Mouse (Mus musculus) C2C12 (cell line): ENCODE results near the gene Dgkd. TPM values are rescaled to one million over a fixed set of nuclear protein-coding genes. Genes with fewer than 3 reads are reported as not detected.

Experiments used
- H3K27me3 ChIP-seq: one replicate; pipeline ENCODE4 v1.6.1; 2011; ENCODE audit not compliant: control insufficient read depth, insufficient read depth, insufficient read length
- H3K36me3 ChIP-seq: one replicate; pipeline ENCODE4 v1.6.1; 2011; ENCODE audit not compliant: control insufficient read depth, insufficient read depth
- H3K4me3 ChIP-seq: one replicate; pipeline ENCODE4 v1.5.1; 2011; ENCODE audit warnings: mild to moderate bottlenecking, control low read depth; ENCODE audit not compliant: poor library complexity, insufficient read depth, severe bottlenecking
- H3K79me2 ChIP-seq: one replicate; pipeline ENCODE4 v1.6.1; 2011; ENCODE audit not compliant: control insufficient read depth, insufficient read depth
- H3K79me3 ChIP-seq: one replicate; pipeline ENCODE4 v1.6.1; 2011; ENCODE audit warnings: low read depth, control low read depth
- H3ac ChIP-seq: one replicate; pipeline ENCODE3; 2011; ENCODE audit warnings: low read depth; ENCODE audit not compliant: control insufficient read depth, insufficient read length
- CEBPB ChIP-seq: IDR thresholded peaks from one replicate; pipeline ENCODE4 v1.6.1; 2011; ENCODE audit warnings: low read depth, mild to moderate bottlenecking, control low read depth, moderate library complexity
- CTCF ChIP-seq: IDR thresholded peaks from one replicate; pipeline ENCODE4 v1.5.1; 2011; ENCODE audit not compliant: control insufficient read depth, insufficient read depth, insufficient read length
- FOSL1 ChIP-seq: IDR thresholded peaks from one replicate; pipeline ENCODE4 v1.8.0; 2011; ENCODE audit warnings: mild to moderate bottlenecking, low read length; ENCODE audit not compliant: poor library complexity, insufficient read depth, severe bottlenecking
- MAX ChIP-seq: IDR thresholded peaks from one replicate; pipeline ENCODE4 v1.6.1; 2011; ENCODE audit warnings: mild to moderate bottlenecking, control low read depth
- MYOD1 ChIP-seq: IDR thresholded peaks from one replicate; pipeline ENCODE4 v1.6.1; 2011; ENCODE audit warnings: low read depth; ENCODE audit not compliant: control insufficient read depth, insufficient read length
- MYOG ChIP-seq: IDR thresholded peaks from one replicate; pipeline ENCODE4 v1.6.1; 2011; ENCODE audit not compliant: control insufficient read depth, insufficient read length; ENCODE audit errors: extremely low read depth
- USF1 ChIP-seq: IDR thresholded peaks from one replicate; pipeline ENCODE4 v1.6.1; 2011; ENCODE audit warnings: low read depth, mild to moderate bottlenecking, control low read depth, moderate library complexity
- polyA plus RNA-seq: library from polyadenylated mRNA; unstranded; fragments of >200 nt; fragmentation: generic; extraction: Trizol; gene quantifications from one replicate; pipeline ENCODE4 v1.2.1, GENCODE M21; 2012; ENCODE audit warnings: missing spikeins

Dgkd gene
- polyA plus RNA-seq, 1 experiment, result 20.4 TPM

DNA sequence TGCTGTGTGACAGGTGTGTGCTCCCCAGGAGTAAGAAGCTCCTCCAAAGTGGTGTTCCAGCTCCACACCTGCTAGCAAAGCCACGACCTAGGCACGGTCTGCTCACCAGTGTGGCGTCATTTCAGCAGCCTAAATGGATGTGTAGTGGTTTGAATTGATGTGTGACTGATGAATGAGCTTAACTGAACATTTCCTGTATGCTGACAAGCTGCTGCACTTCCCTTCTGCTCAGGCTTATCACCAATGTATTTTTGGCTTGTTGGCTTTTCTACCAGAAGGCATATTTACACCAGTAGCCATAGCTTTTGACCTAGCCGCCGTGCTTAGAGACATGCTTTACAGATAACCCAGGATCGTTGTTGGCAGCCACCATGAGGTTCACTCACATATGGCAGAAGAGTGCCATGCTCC, 94.6 kb downstream of the Dgkd start:
- no peaks in the 10 kb centered on the region for H3K79me2 ChIP-seq
- no peak overlapping the region for H3K4me3 ChIP-seq
- no peaks in the 10 kb centered on the region for H3K79me3 ChIP-seq
- H3K36me3 ChIP-seq, result peaks cover 89% of the 10 kb centered on the region
- H3K27me3 ChIP-seq, result no peaks in the 10 kb centered on the region
- no peak for TF ChIP-seq MAX
- TF ChIP-seq CTCF, result no peak
- no peak for TF ChIP-seq CEBPB
- no peak for TF ChIP-seq MYOG
- TF ChIP-seq MYOD1, result no peak
- no peak for TF ChIP-seq FOSL1
- TF ChIP-seq USF1, result no peak
- H3ac ChIP-seq, result no peak overlapping the region

DNA sequence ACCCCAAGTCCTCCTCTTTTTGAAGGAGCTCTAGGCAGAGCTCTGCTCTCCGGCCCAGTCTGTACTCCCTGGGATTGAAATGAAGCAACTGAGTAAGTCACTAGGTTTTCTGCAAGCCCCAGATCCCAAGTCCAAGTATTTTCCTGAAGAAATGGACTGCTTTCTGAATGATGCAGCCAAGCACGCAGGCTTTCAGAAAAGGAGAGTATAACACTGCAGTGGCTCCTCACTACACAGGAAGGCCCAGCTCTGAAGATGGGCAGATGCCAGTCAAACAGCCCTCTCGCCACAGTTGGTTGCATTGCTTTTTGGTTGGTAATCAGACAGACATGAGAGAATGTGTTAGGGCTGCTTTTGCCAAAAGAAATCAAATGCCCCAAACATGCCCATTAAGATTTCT, 98.6 kb downstream of the Dgkd start:
- Histone ChIP-seq H3K79me2 (no peaks in the 10 kb centered on the region), H3K36me3 (peaks cover 74% of the 10 kb centered on the region), H3K27me3 (no peaks in the 10 kb centered on the region), H3ac (no peak overlapping the region), H3K79me3 (no peaks in the 10 kb centered on the region), H3K4me3 (no peak overlapping the region)
- TF ChIP-seq MAX (no peak), CTCF (no peak), CEBPB (no peak), MYOD1 (no peak)

DNA sequence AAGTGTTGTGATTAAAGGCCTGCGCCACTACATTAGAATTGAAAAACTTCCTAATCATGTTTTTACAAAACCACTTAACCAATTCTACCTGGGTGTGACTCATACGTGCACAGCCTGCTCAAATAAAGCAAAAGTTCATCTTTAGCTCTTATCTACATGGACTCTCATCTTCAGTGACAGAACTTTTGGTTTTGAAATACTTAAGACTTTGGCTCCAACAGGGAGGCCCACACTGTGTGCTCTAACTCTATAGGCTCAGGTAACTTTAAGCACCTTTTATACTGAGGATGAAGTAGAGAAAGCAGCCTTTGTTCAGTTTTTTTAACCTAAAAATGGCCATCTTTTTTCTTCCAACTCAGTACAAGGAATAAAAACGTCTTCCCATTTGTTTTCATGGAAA, 100.0 kb downstream of the Dgkd start:
- no peaks in the 10 kb centered on the region for H3K79me3 ChIP-seq
- H3K36me3 ChIP-seq, result peaks cover 78% of the 10 kb centered on the region
- TF ChIP-seq MAX (no peak), CEBPB (no peak), FOSL1 (no peak)
- no peak overlapping the region for H3K4me3 ChIP-seq
- H3ac ChIP-seq, result no peak overlapping the region
- no peaks in the 10 kb centered on the region for H3K79me2 ChIP-seq
- H3K27me3 ChIP-seq, result no peaks in the 10 kb centered on the region

DNA sequence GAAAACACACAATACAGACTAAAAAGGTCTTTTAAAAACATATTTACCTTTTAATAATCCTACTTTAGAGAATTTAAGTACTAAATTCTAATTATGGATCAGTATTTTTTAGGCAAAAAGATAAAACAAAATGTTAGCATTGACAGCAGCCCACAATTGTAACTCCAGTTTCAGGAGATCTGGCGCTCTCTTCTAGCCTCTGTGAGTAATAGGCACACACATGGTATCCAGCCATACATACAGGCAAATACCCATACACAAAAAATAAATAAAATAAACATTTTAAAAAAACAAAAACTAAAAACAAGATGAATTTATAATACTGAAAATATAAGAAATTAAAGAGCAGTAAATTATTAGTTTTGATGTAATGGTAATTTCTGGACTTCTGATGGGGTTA, 105.8 kb downstream of the Dgkd start:
- no peaks in the 10 kb centered on the region for H3K27me3 ChIP-seq
- no peaks in the 10 kb centered on the region for H3K79me2 ChIP-seq
- H3K36me3 ChIP-seq, result peaks cover 59% of the 10 kb centered on the region
- TF ChIP-seq FOSL1 (no peak), MAX (no peak), CEBPB (no peak), MYOG (no peak), USF1 (no peak), CTCF (no peak), MYOD1 (no peak)
- no peak overlapping the region for H3K4me3 ChIP-seq
- no peaks in the 10 kb centered on the region for H3K79me3 ChIP-seq
- no peak overlapping the region for H3ac ChIP-seq

DNA sequence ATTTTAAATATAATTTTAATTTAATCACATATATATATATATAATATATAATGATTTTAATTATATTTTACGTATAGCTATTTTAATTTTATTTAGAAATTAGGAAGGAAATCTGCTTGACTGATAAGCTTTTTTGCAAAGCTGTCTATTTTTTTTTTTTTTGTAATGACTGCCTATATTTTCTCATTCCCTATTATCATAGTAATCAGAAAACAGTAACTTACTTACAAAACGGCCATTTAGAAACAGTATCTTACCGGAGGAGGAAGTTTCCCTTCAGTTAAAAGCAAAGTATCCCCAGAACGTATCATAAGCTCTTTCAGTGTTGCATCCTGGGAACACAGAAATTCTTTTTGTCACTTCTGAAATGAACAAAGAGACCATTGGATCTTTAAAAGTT, 106.4 kb downstream of the Dgkd start:
- H3ac ChIP-seq, result no peak overlapping the region
- H3K4me3 ChIP-seq, result no peak overlapping the region
- H3K36me3 ChIP-seq, result peaks cover 61% of the 10 kb centered on the region
- H3K79me3 ChIP-seq, result no peaks in the 10 kb centered on the region
- no peaks in the 10 kb centered on the region for H3K79me2 ChIP-seq
- no peaks in the 10 kb centered on the region for H3K27me3 ChIP-seq
- TF ChIP-seq FOSL1 (no peak), CTCF (no peak), MYOD1 (no peak), MYOG (no peak), CEBPB (no peak), USF1 (no peak), MAX (no peak)

DNA sequence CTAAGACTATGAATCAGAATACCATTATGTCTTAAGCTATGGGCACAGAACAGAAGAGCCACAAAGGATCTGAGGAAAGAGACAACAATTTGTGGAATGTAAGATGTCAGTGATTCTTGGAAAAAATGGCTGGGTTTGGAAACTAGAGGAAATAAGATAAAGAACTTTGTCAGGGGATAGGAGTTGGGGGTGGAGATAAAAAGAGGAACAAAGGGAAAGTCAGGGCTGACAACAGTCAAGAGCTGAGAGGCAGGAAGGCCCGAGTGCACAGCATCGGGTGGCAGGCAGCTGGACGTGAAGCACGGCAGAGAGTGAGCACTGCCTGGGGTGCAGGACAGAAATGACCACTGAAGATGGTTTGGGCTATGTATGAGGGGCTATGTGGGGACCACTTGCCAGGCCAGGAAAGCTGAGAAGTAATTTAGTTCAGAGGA, 106.9 kb downstream of the Dgkd start:
- H3ac ChIP-seq, result no peak overlapping the region
- peaks cover 58% of the 10 kb centered on the region for H3K36me3 ChIP-seq
- no peak for TF ChIP-seq USF1
- no peak for TF ChIP-seq FOSL1
- TF ChIP-seq MAX, result no peak
- no peak for TF ChIP-seq MYOD1
- TF ChIP-seq CTCF, result no peak
- no peak for TF ChIP-seq CEBPB
- no peak for TF ChIP-seq MYOG

More for the DNA sequence above, 106.9 kb downstream of the Dgkd start:
- Histone ChIP-seq H3K79me3 (no peaks in the 10 kb centered on the region), H3K79me2 (no peaks in the 10 kb centered on the region), H3K27me3 (no peaks in the 10 kb centered on the region), H3K4me3 (no peak overlapping the region)
